Mouse (Mus musculus): Measurements from ENCODE around the gene Papolb.

The Papolb gene

GRCm38 (mm10) chr5:142520360-142520759 lies 9.5 kb downstream of the Papolb start:
- DNase-seq (ENCODE audit: low spot score): no peak

- DNase-seq (ENCODE audit: low spot score): peak; percentile 24
These were observed 10.9 kb downstream of the Papolb start for GRCm38 (mm10) chr5:142518973-142519372.

GRCm38 (mm10) chr5:142512112-142512511 lies 17.8 kb downstream of the Papolb start:
- DNase-seq (ENCODE audit: low spot score): no peak

- no peak for DNase-seq (ENCODE audit: low spot score)
These were observed 19.8 kb downstream of the Papolb start for GRCm38 (mm10) chr5:142510061-142510414.

GRCm38 (mm10) chr5:142509141-142510060 lies 20.5 kb downstream of the Papolb start:
- no peak for DNase-seq (ENCODE audit: low spot score)

- peak; percentile 42 for DNase-seq (ENCODE audit: low spot score)
These were observed 24.0 kb downstream of the Papolb start for GRCm38 (mm10) chr5:142505695-142506423.

GRCm38 (mm10) chr5:142504175-142504574 lies 25.7 kb downstream of the Papolb start:
- DNase-seq (ENCODE audit: low spot score): no peak

GRCm38 (mm10) chr5:142502414-142502813 lies 27.5 kb downstream of the Papolb start:
- peak; percentile 91 for DNase-seq (ENCODE audit: low spot score)

GRCm38 (mm10) chr5:142500918-142501317 lies 29.0 kb downstream of the Papolb start:
- no peak for DNase-seq (ENCODE audit: low spot score)

- DNase-seq (ENCODE audit: low spot score): peak; percentile 65
These were observed 30.9 kb downstream of the Papolb start for GRCm38 (mm10) chr5:142498964-142499363.

- DNase-seq (ENCODE audit: low spot score): no peak
These were observed 34.4 kb downstream of the Papolb start for GRCm38 (mm10) chr5:142495321-142496096.

- no peak for DNase-seq (ENCODE audit: low spot score)
These were observed 36.6 kb downstream of the Papolb start for GRCm38 (mm10) chr5:142493307-142493706.

GRCm38 (mm10) chr5:142489955-142490707 lies 39.7 kb downstream of the Papolb start:
- DNase-seq (ENCODE audit: low spot score): no peak

- no peak for DNase-seq (ENCODE audit: low spot score)
These were observed 43.2 kb downstream of the Papolb start for GRCm38 (mm10) chr5:142486654-142487053.

GRCm38 (mm10) chr5:142483581-142483980 lies 46.3 kb downstream of the Papolb start:
- no peak for DNase-seq (ENCODE audit: low spot score)

- no peak for DNase-seq (ENCODE audit: low spot score)
These were observed 47.4 kb downstream of the Papolb start for GRCm38 (mm10) chr5:142482512-142482911.

- DNase-seq (ENCODE audit: low spot score): peak; percentile 90
These were observed 50.9 kb downstream of the Papolb start for GRCm38 (mm10) chr5:142478829-142479435.

- no peak for DNase-seq (ENCODE audit: low spot score)
These were observed 51.8 kb downstream of the Papolb start for GRCm38 (mm10) chr5:142477866-142478615.

GRCm38 (mm10) chr5:142477346-142477745 lies 52.5 kb downstream of the Papolb start:
- DNase-seq (ENCODE audit: low spot score): peak; percentile 81

Measured in MN1 (cell line).